Mouse (Mus musculus) limb, embryonic 14.5 days (tissue): ENCODE data around the gene Pard3b. TPM values are rescaled to one million over a fixed set of nuclear protein-coding genes. Genes with fewer than 3 reads are reported as not detected.

ENCODE experiments used
- ATAC-seq: fragments of 200-750 bp; cut with Nextera tagmentation; 2 replicates; pipeline ENCODE4 v1.8.0; 2017; ENCODE audit warnings: low read depth, moderate number of reproducible peaks, moderate TSS enrichment; ENCODE audit not compliant: low FRiP score
- DNase-seq: peaks from one replicate; pipeline ENCODE4 v3.0.0-alpha.2; 2015; ENCODE audit warnings: low spot score
- H3K27ac ChIP-seq: fragments of 300-500 bp; sonication (generic); replicated peaks from 2 replicates; pipeline ENCODE4 v1.5.1; 2014; ENCODE audit warnings: low read depth, mild to moderate bottlenecking, low read length, moderate library complexity, mixed read lengths
- H3K27me3 ChIP-seq: fragments of 300-500 bp; sonication (generic); 2 replicates; pipeline ENCODE4 v1.6.1; 2014; ENCODE audit warnings: low read length, mixed read lengths; ENCODE audit not compliant: control insufficient read depth, insufficient read depth
- H3K36me3 ChIP-seq: fragments of 300-500 bp; sonication (generic); 2 replicates; pipeline ENCODE4 v1.6.1; 2014; ENCODE audit warnings: mild to moderate bottlenecking, low read length, moderate library complexity, mixed read lengths; ENCODE audit not compliant: control insufficient read depth, insufficient read depth
- H3K4me1 ChIP-seq: fragments of 300-500 bp; sonication (generic); 2 replicates; pipeline ENCODE4 v1.6.1; 2014; ENCODE audit warnings: antibody characterized with exemption, low read length, mixed read lengths; ENCODE audit not compliant: control insufficient read depth, insufficient read depth
- H3K4me2 ChIP-seq: fragments of 300-500 bp; sonication (generic); replicated peaks from 2 replicates; pipeline ENCODE4 v1.6.1; 2014; ENCODE audit warnings: low read depth, mild to moderate bottlenecking, low read length, moderate library complexity; ENCODE audit not compliant: severe bottlenecking
- H3K4me3 ChIP-seq: fragments of 300-500 bp; sonication (generic); replicated peaks from 2 replicates; pipeline ENCODE4 v1.5.1; 2014; ENCODE audit warnings: low read length
- H3K9ac ChIP-seq: fragments of 300-500 bp; sonication (generic); 2 replicates; pipeline ENCODE4 v1.6.1; 2014; ENCODE audit warnings: mild to moderate bottlenecking, low read depth, low read length, moderate library complexity; ENCODE audit not compliant: severe bottlenecking
- H3K9me3 ChIP-seq: fragments of 300-500 bp; sonication (generic); 2 replicates; pipeline ENCODE4 v1.6.1; 2016; ENCODE audit warnings: low read length; ENCODE audit not compliant: control insufficient read depth
- POLR2A ChIP-seq: fragments of 200-500 bp; IDR thresholded peaks from 2 replicates; pipeline ENCODE4 v1.8.0; 2012; ENCODE audit warnings: inconsistent platforms, mild to moderate bottlenecking, moderate library complexity, borderline replicate concordance; ENCODE audit not compliant: insufficient read depth, insufficient read length; ENCODE audit errors: extremely low read depth
- WGBS: fragments of 180-500 bp; shearing (Covaris S2); extraction: QIAGEN DNeasy Blood & Tissue Kit; methylation state at CpG from one replicate; pipeline ENCODE4 v1.1.7; 2014; 5-methylcytosine and 5-hydroxymethylcytosine counted together
- polyA plus RNA-seq, 2 experiments: library from polyadenylated mRNA; depleted of rRNA in 1 of 2; stranded (reverse) in 1 of 2; unstranded in 1 of 2; fragments of >200 nt; fragmentation: Nextera tagmentation in 1 of 2; extraction: Ambion mirVana in 1 of 2; gene quantifications; 2 replicates each; pipeline versions ENCODE4 v1.2.1 to v1.2.3; 2012 to 2014

The Pard3b gene
- polyA plus RNA-seq, 2 experiments = 5.3 to 21.0 TPM

- ATAC-seq (no peak), DNase-seq (no peak)
- H3K36me3 ChIP-seq = no peaks in the 10 kb centered on the region
- H3K4me1 ChIP-seq = peaks cover 5% of the 10 kb centered on the region; the same call in 1 of the 2 replicates
- no peak overlapping the region for H3K9ac ChIP-seq
- H3K4me2 ChIP-seq = no peak overlapping the region
- no peak overlapping the region for H3K4me3 ChIP-seq
- WGBS = 88% methylated on average over 6 of the region's 6 CpGs
- H3K27me3 ChIP-seq = 0 out of 2 replicates have a peak, but pooled peaks cover 4% of the 10 kb centered on the region
- H3K27ac ChIP-seq = no peak overlapping the region
- H3K9me3 ChIP-seq = no peaks in the 10 kb centered on the region
- no peak for TF ChIP-seq POLR2A
These were observed 1052.6 kb downstream of the Pard3b start for GRCm38 (mm10) chr1:62691175-62691574.
